Mouse (Mus musculus): Measurements from ENCODE around the gene Hps4. TPM values are rescaled to one million over a fixed set of nuclear protein-coding genes. Genes with fewer than 3 reads are reported as not detected.

The Hps4 gene
- total RNA-seq, 1 experiment, result 19.5 TPM

DNA sequence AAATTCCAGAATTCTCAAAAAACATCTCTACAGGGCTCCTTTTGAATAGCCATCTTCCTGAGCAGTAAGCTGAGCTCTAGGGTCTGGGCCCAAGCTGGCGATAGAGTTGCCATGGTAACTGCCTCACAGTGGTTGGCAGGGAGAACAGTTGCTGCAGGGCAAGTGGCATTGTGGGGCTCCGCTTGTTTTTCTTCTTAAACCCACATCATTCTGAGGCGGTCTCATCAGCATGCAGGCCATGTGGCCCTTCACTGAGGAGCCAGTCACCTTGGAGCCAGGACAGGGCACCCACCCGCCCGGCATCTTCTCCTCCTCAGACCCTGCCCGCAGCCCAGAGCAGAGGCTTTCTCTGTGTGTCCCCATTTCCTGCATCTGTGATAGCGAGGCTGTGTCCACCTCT lies 29.1 kb downstream of the Hps4 start:
- in situ Hi-C loops (cut with MboI; ENCODE audit: low sequenced_read_pairs in 2 of 2, unreplicated experiment in 2 of 2), result no loop called here
- Histone ChIP-seq H3K4me1 (ENCODE audit: control insufficient read depth in 2 of 2, insufficient read depth in 2 of 2, low read length in 2 of 2, poor library complexity in 1 of 2) (peaks cover 0 to 3% of the 10 kb centered on the region in 2 experiments; a peak in 1 of 4 replicates), H3K27ac (ENCODE audit: insufficient read depth, low read depth, low read length, poor library complexity, severe bottlenecking) (no peak overlapping the region), H3K4me3 (ENCODE audit: insufficient read depth in 1 of 2, low read depth in 1 of 2, low read length in 2 of 2, poor library complexity in 1 of 2, severe bottlenecking in 1 of 2) (no peak overlapping the region), H3K9ac (ENCODE audit: insufficient read depth, low read depth, low read length, poor library complexity, severe bottlenecking) (no peak overlapping the region), H3K36me3 (ENCODE audit: control insufficient read depth, insufficient read depth, low read length, poor library complexity, severe bottlenecking) (peaks cover 26% of the 10 kb centered on the region; the same call in 1 of the 2 replicates), H3K9me3 (ENCODE audit: control insufficient read depth, insufficient read depth, low read depth, low read length) (no peaks in the 10 kb centered on the region)
- DNase-seq (ENCODE audit: low read depth, low spot score), result no peak
- TF ChIP-seq ZNF384 (IDR thresholded peaks at IDR 0.05; ENCODE audit: low read depth, low read length), result no peak
- TF ChIP-seq MAFK (IDR thresholded peaks at IDR 0.05; ENCODE audit: insufficient read depth, low read depth, low read length), result no peak
- no peak for TF ChIP-seq ZC3H11A (IDR thresholded peaks at IDR 0.05; ENCODE audit: borderline replicate concordance, low read depth, low read length)
- no peak for TF ChIP-seq HCFC1 (IDR thresholded peaks at IDR 0.05; ENCODE audit: borderline replicate concordance, insufficient read depth, low read length)
- no peak for TF ChIP-seq CHD2 (IDR thresholded peaks at IDR 0.05; ENCODE audit: low read depth, low read length)

DNA sequence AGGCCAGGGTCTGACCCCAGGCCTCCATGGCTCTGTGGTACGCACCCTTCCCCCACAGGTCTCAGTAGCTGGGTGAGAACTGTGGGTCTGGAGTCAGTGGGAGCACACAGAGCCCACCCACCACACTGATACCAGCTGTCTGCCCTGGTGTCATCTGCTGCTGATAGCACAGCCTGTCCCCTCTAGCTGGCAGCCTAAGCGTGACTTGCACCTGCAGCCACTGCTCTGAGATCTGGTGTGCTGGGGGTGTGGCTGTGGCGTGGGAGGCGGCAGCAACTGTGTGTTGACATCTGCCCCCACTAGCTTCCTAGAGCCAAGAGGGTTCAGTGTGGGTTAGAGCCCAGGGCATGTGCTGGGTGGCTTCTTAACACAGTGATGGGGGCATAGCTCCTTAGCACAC lies 33.2 kb downstream of the Hps4 start:
- in situ Hi-C loops (cut with MboI; ENCODE audit: low sequenced_read_pairs in 2 of 2, unreplicated experiment in 2 of 2), result no loop called here
- Histone ChIP-seq H3K9ac (ENCODE audit: insufficient read depth, low read depth, low read length, poor library complexity, severe bottlenecking) (no peak overlapping the region), H3K4me1 (ENCODE audit: control insufficient read depth in 2 of 2, insufficient read depth in 2 of 2, low read length in 2 of 2, poor library complexity in 1 of 2) (peaks cover 0 to 3% of the 10 kb centered on the region in 2 experiments; a peak in 1 of 4 replicates), H3K36me3 (ENCODE audit: control insufficient read depth, insufficient read depth, low read length, poor library complexity, severe bottlenecking) (peaks cover 6% of the 10 kb centered on the region; the same call in 1 of the 2 replicates), H3K4me3 (ENCODE audit: insufficient read depth in 1 of 2, low read depth in 1 of 2, low read length in 2 of 2, poor library complexity in 1 of 2, severe bottlenecking in 1 of 2) (no peak overlapping the region), H3K9me3 (ENCODE audit: control insufficient read depth, insufficient read depth, low read depth, low read length) (no peaks in the 10 kb centered on the region), H3K27ac (ENCODE audit: insufficient read depth, low read depth, low read length, poor library complexity, severe bottlenecking) (no peak overlapping the region)
- no peak for DNase-seq (ENCODE audit: low read depth, low spot score)
- TF ChIP-seq ZNF384 (IDR thresholded peaks at IDR 0.05; ENCODE audit: low read depth, low read length) (no peak), ZC3H11A (IDR thresholded peaks at IDR 0.05; ENCODE audit: borderline replicate concordance, low read depth, low read length) (no peak), CHD2 (IDR thresholded peaks at IDR 0.05; ENCODE audit: low read depth, low read length) (no peak), MAFK (IDR thresholded peaks at IDR 0.05; ENCODE audit: insufficient read depth, low read depth, low read length) (no peak), HCFC1 (IDR thresholded peaks at IDR 0.05; ENCODE audit: borderline replicate concordance, insufficient read depth, low read length) (no peak)

GRCm38 (mm10) chr5:112377380-112377779 lies 34.5 kb downstream of the Hps4 start:
- peaks cover 0 to 3% of the 10 kb centered on the region in 2 experiments; a peak in 1 of 4 replicates for H3K4me1 ChIP-seq (ENCODE audit: control insufficient read depth in 2 of 2, insufficient read depth in 2 of 2, low read length in 2 of 2, poor library complexity in 1 of 2)
- H3K27ac ChIP-seq (ENCODE audit: insufficient read depth, low read depth, low read length, poor library complexity, severe bottlenecking), result no peak overlapping the region
- TF ChIP-seq MAFK (IDR thresholded peaks at IDR 0.05; ENCODE audit: insufficient read depth, low read depth, low read length) (no peak), CHD2 (IDR thresholded peaks at IDR 0.05; ENCODE audit: low read depth, low read length) (no peak), ZC3H11A (IDR thresholded peaks at IDR 0.05; ENCODE audit: borderline replicate concordance, low read depth, low read length) (no peak), ZNF384 (IDR thresholded peaks at IDR 0.05; ENCODE audit: low read depth, low read length) (no peak), HCFC1 (IDR thresholded peaks at IDR 0.05; ENCODE audit: borderline replicate concordance, insufficient read depth, low read length) (no peak)
- no peaks in the 10 kb centered on the region for H3K9me3 ChIP-seq (ENCODE audit: control insufficient read depth, insufficient read depth, low read depth, low read length)
- no peak overlapping the region for H3K4me3 ChIP-seq (ENCODE audit: insufficient read depth in 1 of 2, low read depth in 1 of 2, low read length in 2 of 2, poor library complexity in 1 of 2, severe bottlenecking in 1 of 2)
- H3K36me3 ChIP-seq (ENCODE audit: control insufficient read depth, insufficient read depth, low read length, poor library complexity, severe bottlenecking), result peaks cover 3% of the 10 kb centered on the region; the same call in 1 of the 2 replicates
- no peak for DNase-seq (ENCODE audit: low read depth, low spot score)
- H3K9ac ChIP-seq (ENCODE audit: insufficient read depth, low read depth, low read length, poor library complexity, severe bottlenecking), result no peak overlapping the region
- in situ Hi-C loops (cut with MboI; ENCODE audit: low sequenced_read_pairs in 2 of 2, unreplicated experiment in 2 of 2), result no loop called here

GRCm38 (mm10) chr5:112378716-112379115 lies 35.8 kb downstream of the Hps4 start:
- no peaks in the 10 kb centered on the region for H3K9me3 ChIP-seq (ENCODE audit: control insufficient read depth, insufficient read depth, low read depth, low read length)
- H3K27ac ChIP-seq (ENCODE audit: insufficient read depth, low read depth, low read length, poor library complexity, severe bottlenecking), result no peak overlapping the region
- peaks cover 0 to 4% of the 10 kb centered on the region in 2 experiments; a peak in 1 of 4 replicates for H3K4me1 ChIP-seq (ENCODE audit: control insufficient read depth in 2 of 2, insufficient read depth in 2 of 2, low read length in 2 of 2, poor library complexity in 1 of 2)
- TF ChIP-seq CHD2 (IDR thresholded peaks at IDR 0.05; ENCODE audit: low read depth, low read length) (no peak), MAFK (IDR thresholded peaks at IDR 0.05; ENCODE audit: insufficient read depth, low read depth, low read length) (no peak), ZC3H11A (IDR thresholded peaks at IDR 0.05; ENCODE audit: borderline replicate concordance, low read depth, low read length) (no peak), HCFC1 (IDR thresholded peaks at IDR 0.05; ENCODE audit: borderline replicate concordance, insufficient read depth, low read length) (no peak), ZNF384 (IDR thresholded peaks at IDR 0.05; ENCODE audit: low read depth, low read length) (no peak)
- peaks cover 3% of the 10 kb centered on the region; the same call in 1 of the 2 replicates for H3K36me3 ChIP-seq (ENCODE audit: control insufficient read depth, insufficient read depth, low read length, poor library complexity, severe bottlenecking)
- H3K4me3 ChIP-seq (ENCODE audit: insufficient read depth in 1 of 2, low read depth in 1 of 2, low read length in 2 of 2, poor library complexity in 1 of 2, severe bottlenecking in 1 of 2), result no peak overlapping the region
- in situ Hi-C loops (cut with MboI; ENCODE audit: low sequenced_read_pairs in 2 of 2, unreplicated experiment in 2 of 2), result no loop called here
- DNase-seq (ENCODE audit: low read depth, low spot score), result no peak
- no peak overlapping the region for H3K9ac ChIP-seq (ENCODE audit: insufficient read depth, low read depth, low read length, poor library complexity, severe bottlenecking)

Measured in ES-E14 (cell line).